Mouse (Mus musculus) kidney, postnatal 0 days (tissue): ENCODE measurements around the gene Camkk1. TPM values are rescaled to one million over a fixed set of nuclear protein-coding genes. Genes with fewer than 3 reads are reported as not detected.

ENCODE experiments used
- ATAC-seq: fragments of 200-750 bp; cut with Nextera tagmentation; replicated peaks from 2 replicates; pipeline ENCODE4 v1.8.0; 2017; ENCODE audit warnings: low read depth, moderate number of reproducible peaks, moderate TSS enrichment, moderate library complexity; ENCODE audit not compliant: low FRiP score
- DNase-seq: peaks from one replicate; pipeline ENCODE4 v3.0.0-alpha.2; 2016; ENCODE audit warnings: low spot score
- H3K27ac ChIP-seq: fragments of 300-500 bp; sonication (generic); 2 replicates; pipeline ENCODE4 v1.5.1; 2014; ENCODE audit warnings: mild to moderate bottlenecking
- H3K27me3 ChIP-seq: fragments of 300-500 bp; sonication (generic); 2 replicates; pipeline ENCODE4 v1.6.1; 2014; ENCODE audit warnings: low read length, mixed read lengths; ENCODE audit not compliant: insufficient read depth
- H3K36me3 ChIP-seq: fragments of 300-500 bp; sonication (generic); 2 replicates; pipeline ENCODE4 v1.6.1; 2014; ENCODE audit warnings: low read length, mixed read lengths; ENCODE audit not compliant: insufficient read depth
- H3K4me1 ChIP-seq: fragments of 300-500 bp; sonication (generic); replicated peaks from 2 replicates; pipeline ENCODE4 v1.6.1; 2014; ENCODE audit warnings: antibody characterized with exemption, low read length, mixed read lengths; ENCODE audit not compliant: insufficient read depth
- H3K4me2 ChIP-seq: fragments of 300-500 bp; sonication (generic); 2 replicates; pipeline ENCODE4 v1.6.1; 2014; ENCODE audit warnings: mild to moderate bottlenecking, low read length, moderate library complexity, mixed read lengths
- H3K4me3 ChIP-seq: fragments of 300-500 bp; sonication (generic); replicated peaks from 2 replicates; pipeline ENCODE4 v1.5.1; 2014; ENCODE audit warnings: low read depth, low read length
- H3K9ac ChIP-seq: fragments of 300-500 bp; sonication (generic); 2 replicates; pipeline ENCODE4 v1.6.1; 2014; ENCODE audit warnings: low read depth, low read length
- H3K9me3 ChIP-seq: fragments of 300-500 bp; sonication (generic); replicated peaks from 2 replicates; pipeline ENCODE4 v1.6.1; 2016; ENCODE audit warnings: low read length, inconsistent platforms, mixed read lengths
- CTCF ChIP-seq: IDR thresholded peaks from 2 replicates; pipeline ENCODE4 v1.5.1; 2016; ENCODE audit warnings: antibody characterized with exemption, low read depth, mild to moderate bottlenecking, moderate library complexity
- WGBS: fragments of 180-500 bp; shearing (Covaris S2); extraction: QIAGEN DNeasy Blood & Tissue Kit; methylation state at CpG from one replicate; pipeline ENCODE4 v1.1.7; 2014; 5-methylcytosine and 5-hydroxymethylcytosine counted together
- polyA plus RNA-seq: library from polyadenylated mRNA; unstranded; fragments of >200 nt; fragmentation: Nextera tagmentation; extraction: Ambion mirVana; gene quantifications from 2 replicates; pipeline ENCODE4 v1.2.1, GENCODE M21; 2015

Camkk1 gene
- polyA plus RNA-seq, 1 experiment from 2014 or later: 4.3 TPM

- Histone ChIP-seq H3K4me1 (peaks cover 17% of the 10 kb centered on the region), H3K4me3 (no peak overlapping the region), H3K27me3 (no peaks in the 10 kb centered on the region), H3K36me3 (no peaks in the 10 kb centered on the region), H3K9me3 (no peaks in the 10 kb centered on the region), H3K9ac (no peak overlapping the region), H3K4me2 (no peak overlapping the region), H3K27ac (no peak overlapping the region)
- no peak for DNase-seq
- 75% methylated on average over 5 of the region's 5 CpGs for WGBS
- ATAC-seq: no peak
- no peak for TF ChIP-seq CTCF
Observed at GRCm38 (mm10) chr11:72987807-72988206, 31.0 kb upstream of the Camkk1 start.

GRCm38 (mm10) chr11:72989044-72989443 is 29.8 kb upstream of the Camkk1 start:
- Histone ChIP-seq H3K4me2 (no peak overlapping the region), H3K4me1 (peaks cover 17% of the 10 kb centered on the region), H3K4me3 (no peak overlapping the region), H3K9me3 (no peaks in the 10 kb centered on the region), H3K27ac (no peak overlapping the region), H3K9ac (no peak overlapping the region), H3K27me3 (no peaks in the 10 kb centered on the region), H3K36me3 (no peaks in the 10 kb centered on the region)
- no peak for TF ChIP-seq CTCF
- no peak for DNase-seq
- ATAC-seq: 0 out of 2 replicates have a peak, but pooled peaks have one; percentile 19
- WGBS: 72% methylated on average over 6 of the region's 6 CpGs

- ATAC-seq (no peak), DNase-seq (no peak)
- no peak overlapping the region for H3K9ac ChIP-seq
- H3K9me3 ChIP-seq: no peaks in the 10 kb centered on the region
- 62% methylated on average over 9 of the region's 9 CpGs for WGBS
- H3K36me3 ChIP-seq: no peaks in the 10 kb centered on the region
- no peaks in the 10 kb centered on the region for H3K27me3 ChIP-seq
- peaks cover 17% of the 10 kb centered on the region for H3K4me1 ChIP-seq
- no peak overlapping the region for H3K27ac ChIP-seq
- no peak overlapping the region for H3K4me2 ChIP-seq
- no peak for TF ChIP-seq CTCF
- no peak overlapping the region for H3K4me3 ChIP-seq
Observed at GRCm38 (mm10) chr11:72990688-72991087, 28.1 kb upstream of the Camkk1 start.

- Histone ChIP-seq H3K9me3 (no peaks in the 10 kb centered on the region), H3K4me1 (peaks cover 17% of the 10 kb centered on the region), H3K27me3 (no peaks in the 10 kb centered on the region), H3K36me3 (no peaks in the 10 kb centered on the region), H3K4me3 (no peak overlapping the region), H3K9ac (no peak overlapping the region), H3K4me2 (no peak overlapping the region), H3K27ac (0 out of 2 replicates have a peak overlapping the region, but pooled peaks have one; percentile 36)
- no peak for TF ChIP-seq CTCF
- WGBS: 23% methylated on average over 9 of the region's 9 CpGs
- DNase-seq: peak; percentile 72
- no peak for ATAC-seq
Observed at GRCm38 (mm10) chr11:72991961-72992360, 26.8 kb upstream of the Camkk1 start.

- no peak for ATAC-seq
- Histone ChIP-seq H3K27me3 (no peaks in the 10 kb centered on the region), H3K36me3 (no peaks in the 10 kb centered on the region), H3K27ac (no peak overlapping the region), H3K4me3 (no peak overlapping the region), H3K4me1 (peaks cover 21% of the 10 kb centered on the region), H3K4me2 (no peak overlapping the region), H3K9me3 (no peaks in the 10 kb centered on the region), H3K9ac (no peak overlapping the region)
- DNase-seq: no peak
- no peak for TF ChIP-seq CTCF
- WGBS: 83% methylated on average over 6 of the region's 6 CpGs
Observed at GRCm38 (mm10) chr11:72996346-72996745, 22.5 kb upstream of the Camkk1 start.

- Histone ChIP-seq H3K4me3 (no peak overlapping the region), H3K4me1 (peaks cover 20% of the 10 kb centered on the region), H3K36me3 (no peaks in the 10 kb centered on the region), H3K27me3 (no peaks in the 10 kb centered on the region), H3K9ac (no peak overlapping the region), H3K9me3 (no peaks in the 10 kb centered on the region), H3K27ac (no peak overlapping the region), H3K4me2 (no peak overlapping the region)
- DNase-seq (no peak), ATAC-seq (no peak)
- 86% methylated on average over 2 of the region's 2 CpGs for WGBS
- no peak for TF ChIP-seq CTCF
Observed at GRCm38 (mm10) chr11:72996781-72997180, 22.0 kb upstream of the Camkk1 start.

- Histone ChIP-seq H3K9ac (no peak overlapping the region), H3K4me3 (no peak overlapping the region), H3K36me3 (no peaks in the 10 kb centered on the region), H3K9me3 (no peaks in the 10 kb centered on the region), H3K27me3 (no peaks in the 10 kb centered on the region), H3K27ac (no peak overlapping the region), H3K4me2 (no peak overlapping the region), H3K4me1 (peaks cover 16% of the 10 kb centered on the region)
- 67% methylated on average over 13 of the region's 13 CpGs for WGBS
- no peak for DNase-seq
- ATAC-seq: 0 out of 2 replicates have a peak, but pooled peaks have one; percentile 9
- TF ChIP-seq CTCF: no peak
Observed at GRCm38 (mm10) chr11:72997529-72998326, 21.1 kb upstream of the Camkk1 start.
